Mouse (Mus musculus) ES-E14 (cell line): ENCODE measurements around the gene Ccn2.

Experiments
- CHD2 ChIP-seq: IDR thresholded peaks from 2 replicates; pipeline ENCODE4 v1.6.1; 2014; ENCODE audit warnings: mild to moderate bottlenecking, low read depth, low read length, inconsistent platforms
- HCFC1 ChIP-seq: IDR thresholded peaks from 2 replicates; pipeline ENCODE4 v1.6.1; 2012; ENCODE audit warnings: low read length, inconsistent platforms, borderline replicate concordance; ENCODE audit not compliant: insufficient read depth
- MAFK ChIP-seq: IDR thresholded peaks from 2 replicates; pipeline ENCODE4 v1.6.1; 2014; ENCODE audit warnings: mild to moderate bottlenecking, low read depth, low read length, inconsistent platforms; ENCODE audit not compliant: insufficient read depth
- ZC3H11A ChIP-seq: IDR thresholded peaks from 2 replicates; pipeline ENCODE4 v1.6.1; 2012; ENCODE audit warnings: low read depth, mild to moderate bottlenecking, inconsistent platforms, low read length, borderline replicate concordance
- ZNF384 ChIP-seq: IDR thresholded peaks from 2 replicates; pipeline ENCODE4 v1.6.1; 2012; ENCODE audit warnings: low read depth, low read length, inconsistent platforms

- TF ChIP-seq ZNF384 (no peak), HCFC1 (no peak), MAFK (no peak), ZC3H11A (no peak), CHD2 (no peak)
Measured at GRCm38 (mm10) chr10:24635331-24635815, 40.1 kb downstream of the Ccn2 start.
